In the genomic region with DNA sequence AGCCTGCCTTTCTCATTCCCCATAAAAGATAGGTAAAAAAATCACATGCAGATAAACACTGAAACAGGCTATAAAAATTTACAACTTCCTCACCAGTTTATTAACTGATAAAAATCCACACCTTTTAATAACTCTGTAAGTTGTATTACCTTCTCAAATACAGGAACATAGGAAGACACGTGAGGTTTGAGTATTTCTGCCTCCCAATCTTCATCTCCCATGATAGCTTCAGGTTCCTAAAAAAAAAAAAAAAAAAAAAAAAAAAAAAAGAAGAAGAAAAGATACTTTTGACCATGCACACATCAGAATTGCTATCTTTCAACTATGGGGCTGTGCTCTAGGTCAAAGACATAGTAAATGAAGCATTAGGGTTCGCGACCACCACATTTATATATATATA, we compare ENCODE assay signal across 24 mouse cellular contexts. TPM values are rescaled to one million over a fixed set of nuclear protein-coding genes. Genes with fewer than 3 reads are reported as not detected.
DNase-seq lines count a peak whose midpoint lies in the region; ATAC-seq and TF ChIP-seq lines count a peak whose summit lies in the region.
"Had no signal": no experiment of that assay in that cellular context is flagged by ENCODE, and none has a peak within 500 bp of the region (broad histone marks: within the 10 kb centered on the region; RNA-seq: fewer than 3 reads in every experiment).

No protein-coding gene starts in this region.

- H3K4me1 ChIP-seq in ES-Bruce4 (ENCODE audit: control insufficient read depth, insufficient read depth, low read length) (no peaks in the 10 kb centered on the region), ES-E14 (ENCODE audit: control insufficient read depth in 2 of 2, insufficient read depth in 2 of 2, low read length in 2 of 2, poor library complexity in 1 of 2) (no peaks in the 10 kb centered on the region)
- no peaks in the 10 kb centered on the region for H3K4me1 ChIP-seq in intestine, embryonic 16.5 days (ENCODE audit: control insufficient read depth, insufficient read depth, low read length)
- H3K4me1 ChIP-seq: embryonic facial prominence, embryonic 13.5 days; embryonic facial prominence, embryonic 15.5 days; forebrain, embryonic 13.5 days; forebrain, embryonic 15.5 days had no signal

- no peak for TF ChIP-seq POLR2A in ES-Bruce4 (IDR thresholded peaks at IDR 0.05; ENCODE audit: insufficient read depth, low read length)

- no peak for TF ChIP-seq CTCF in ES-Bruce4 (IDR thresholded peaks at IDR 0.05; ENCODE audit: low read depth, low read length)

- H3K9me3 ChIP-seq in ES-Bruce4 (replicated peaks; ENCODE audit: control insufficient read depth, insufficient read depth, low read length, poor library complexity, severe bottlenecking) = peaks cover 9% of the 10 kb centered on the region
- H3K9me3 ChIP-seq in ES-E14 (ENCODE audit: control insufficient read depth, insufficient read depth, low read depth, low read length) = no peaks in the 10 kb centered on the region
- peaks cover 13% of the 10 kb centered on the region for H3K9me3 ChIP-seq in intestine, embryonic 16.5 days (ENCODE audit: control insufficient read depth, low read length)
- H3K9me3 ChIP-seq: forebrain, embryonic 15.5 days had no signal

- no peak overlapping the region for H3K4me3 ChIP-seq in ES-Bruce4 (ENCODE audit: low read depth, low read length)
- no peak overlapping the region for H3K4me3 ChIP-seq in ES-E14 (ENCODE audit: insufficient read depth in 1 of 2, low read depth in 1 of 2, low read length in 2 of 2, poor library complexity in 1 of 2, severe bottlenecking in 1 of 2)
- H3K4me3 ChIP-seq in intestine, embryonic 16.5 days (ENCODE audit: low read length) = no peak overlapping the region
- H3K4me3 ChIP-seq: embryonic facial prominence, embryonic 13.5 days; embryonic facial prominence, embryonic 15.5 days; erythroblast, embryonic 14.5 days; forebrain, embryonic 13.5 days; forebrain, embryonic 15.5 days had no signal

- H3K27me3 ChIP-seq in ES-Bruce4 (ENCODE audit: control insufficient read depth, insufficient read depth, low read length, poor library complexity, severe bottlenecking) = peaks cover 8% of the 10 kb centered on the region; the same call in 1 of the 2 replicates
- H3K27me3 ChIP-seq in intestine, embryonic 16.5 days (replicated peaks; ENCODE audit: control insufficient read depth, insufficient read depth, low read length) = 0 out of 2 replicates have a peak, but pooled peaks cover 3% of the 10 kb centered on the region
- H3K27me3 ChIP-seq: embryonic facial prominence, embryonic 13.5 days; embryonic facial prominence, embryonic 15.5 days; forebrain, embryonic 13.5 days; forebrain, embryonic 15.5 days had no signal

- H3K36me3 ChIP-seq in ES-Bruce4 (ENCODE audit: control insufficient read depth, insufficient read depth, low read length, poor library complexity, severe bottlenecking) (no peaks in the 10 kb centered on the region), ES-E14 (ENCODE audit: control insufficient read depth, insufficient read depth, low read length, poor library complexity, severe bottlenecking) (no peaks in the 10 kb centered on the region)
- no peaks in the 10 kb centered on the region for H3K36me3 ChIP-seq in intestine, embryonic 16.5 days (ENCODE audit: control insufficient read depth, insufficient read depth, low read length)
- H3K36me3 ChIP-seq: embryonic facial prominence, embryonic 13.5 days; embryonic facial prominence, embryonic 15.5 days; forebrain, embryonic 15.5 days had no signal

- H3K9ac ChIP-seq in ES-Bruce4 (ENCODE audit: low read depth, poor library complexity, severe bottlenecking) (peak overlapping the region; percentile 24; the same call in 1 of the 2 replicates), ES-E14 (ENCODE audit: insufficient read depth, low read depth, low read length, poor library complexity, severe bottlenecking) (no peak overlapping the region)
- no peak overlapping the region for H3K9ac ChIP-seq in intestine, embryonic 16.5 days (ENCODE audit: low read depth, low read length)
- H3K9ac ChIP-seq: embryonic facial prominence, embryonic 13.5 days; embryonic facial prominence, embryonic 15.5 days; forebrain, embryonic 13.5 days; forebrain, embryonic 15.5 days; forebrain, postnatal 0 days had no signal

- WGBS in intestine, embryonic 16.5 days = 80% methylated on average over 3 of the region's 3 CpGs

- peak; percentile 40; the same call in 1 of the 2 replicates for ATAC-seq in intestine, embryonic 16.5 days
- ATAC-seq: forebrain, embryonic 13.5 days; forebrain, embryonic 15.5 days; forebrain, postnatal 0 days had no signal

- no peak overlapping the region for H3K4me2 ChIP-seq in intestine, embryonic 16.5 days (ENCODE audit: low read depth, low read length)
- H3K4me2 ChIP-seq: embryonic facial prominence, embryonic 13.5 days; embryonic facial prominence, embryonic 15.5 days; forebrain, embryonic 13.5 days; forebrain, embryonic 15.5 days had no signal

- TF ChIP-seq EP300 in ES-Bruce4 (IDR thresholded peaks at IDR 0.05; ENCODE audit: insufficient read depth, low read depth, low read length) = no peak

- DNase-seq in ES-E14 (ENCODE audit: low read depth, low spot score) (no peak), MN1 (ENCODE audit: low spot score) (no peak)
- DNase-seq in lung, postnatal 14 days = no peak
- DNase-seq: adrenal gland, adult 2 months; adrenal gland, postnatal 10 days; adrenal gland, postnatal 25 days; cerebellum, adult 11 months; cerebellum, adult 18-20 months; cerebellum, adult 8-10 months; cerebellum, adult 9-11 months; cerebellum, postnatal 14 days; cerebellum, postnatal 36 days; embryo, embryonic 11 days; forebrain, postnatal 0 days had no signal

- no peak overlapping the region for H3K27ac ChIP-seq in ES-Bruce4 (ENCODE audit: insufficient read depth, low read length)
- H3K27ac ChIP-seq in ES-E14 (ENCODE audit: insufficient read depth, low read depth, low read length, poor library complexity, severe bottlenecking) = no peak overlapping the region
- H3K27ac ChIP-seq in intestine, embryonic 16.5 days (ENCODE audit: low read length) = no peak overlapping the region
- H3K27ac ChIP-seq: embryonic facial prominence, embryonic 13.5 days; embryonic facial prominence, embryonic 15.5 days; forebrain, embryonic 13.5 days; forebrain, embryonic 15.5 days had no signal

- in situ Hi-C loops in ES-E14 (cut with MboI; ENCODE audit: low sequenced_read_pairs in 2 of 2, unreplicated experiment in 2 of 2) = no loop called here

TF ChIP-seq in ES-E14, 5 proteins besides CTCF, POLR2A, EP300 and RAD21:
- TF ChIP-seq ZNF384 (IDR thresholded peaks at IDR 0.05; ENCODE audit: low read depth, low read length) = peak; percentile 63; the same call in 1 of the 2 replicates
- TF ChIP-seq MAFK (IDR thresholded peaks at IDR 0.05; ENCODE audit: insufficient read depth, low read depth, low read length) = no peak
- TF ChIP-seq ZC3H11A (IDR thresholded peaks at IDR 0.05; ENCODE audit: borderline replicate concordance, low read depth, low read length) = no peak
- no peak for TF ChIP-seq CHD2 (IDR thresholded peaks at IDR 0.05; ENCODE audit: low read depth, low read length)
TF ChIP-seq in ES-E14: peak in this region for 1.

RNA-seq across cellular contexts. Expression of gene Ddx4, which starts 1.1 kb away (rescaled TPM):
- polyA plus RNA-seq in ES-Bruce4 (2011; ENCODE audit: insufficient read depth, insufficient read length, low read depth, missing spikeins) = 14.9 and 15.3 TPM in 2 replicates
- 3.3 and 4.8 TPM in 2 replicates for total RNA-seq in ES-E14 (2012; rRNA removed)
- 0.18 and 0.24 TPM in 2 replicates for polyA plus RNA-seq in intestine, embryonic 16.5 days (2015; fragmentation: Nextera tagmentation; extraction: Ambion mirVana)
- polyA plus RNA-seq: C2C12; erythroblast, embryonic 14.5 days had no signal

RNA-seq across cellular contexts. Expression of gene Slc38a9, which starts 9.4 kb away (rescaled TPM):
- 15.6 and 16.9 TPM in 2 replicates for polyA plus RNA-seq in ES-Bruce4 (2011; ENCODE audit: insufficient read depth, insufficient read length, low read depth, missing spikeins)
- 13.1 and 21.8 TPM in 2 replicates for total RNA-seq in ES-E14 (2012; rRNA removed)
- 12.5 and 12.8 TPM in 2 replicates for polyA plus RNA-seq in intestine, embryonic 16.5 days (2015; fragmentation: Nextera tagmentation; extraction: Ambion mirVana)

RNA-seq across cellular contexts. Expression of gene Il31ra, which starts 57.0 kb away (rescaled TPM):
- polyA plus RNA-seq in ES-Bruce4 (2011; ENCODE audit: insufficient read depth, insufficient read length, low read depth, missing spikeins) = not detected in 2 replicates
- not detected in 2 replicates for total RNA-seq in ES-E14 (2012; rRNA removed)
- 0.06 and 0.15 TPM in 2 replicates for polyA plus RNA-seq in intestine, embryonic 16.5 days (2015; fragmentation: Nextera tagmentation; extraction: Ambion mirVana)
- polyA plus RNA-seq: C2C12; embryonic facial prominence, embryonic 11.5 days; erythroblast, embryonic 14.5 days; forebrain, embryonic 11.5 days had no signal

Comparison
In these comparisons a context has a peak if more than half of its experiments do, and no peak if none do; other contexts are left out.
1. RNA of gene Ddx4, which starts 1.1 kb away (polyA plus RNA-seq): 14.9 to 15.3 TPM in ES-Bruce4; 0.18 to 0.24 TPM in intestine, embryonic 16.5 days; every median in the first group is over 10 times any median in the second.